In genomic region chr17:11417150-11417549, GRCm38 (mm10) we compare ENCODE assay signal across 25 mouse cellular contexts.
"Had no signal": no experiment of that assay in that cellular context is flagged by ENCODE, and none has a peak within 500 bp of the region (broad histone marks: within the 10 kb centered on the region; RNA-seq: fewer than 3 reads in every experiment).

No protein-coding gene starts in this region.

- H3K27ac ChIP-seq: gastrocnemius, adult 2 months; hindbrain, embryonic 10.5 days; hindbrain, embryonic 12.5 days; hindbrain, embryonic 14.5 days; intestine, embryonic 15.5 days; layer of hippocampus, adult 2 months; left cerebral cortex, adult 2 months; limb, embryonic 10.5 days; limb, embryonic 12.5 days; liver, embryonic 13.5 days; liver, embryonic 15.5 days had no signal

- H3K9me3 ChIP-seq: heart, embryonic 12.5 days; hindbrain, embryonic 10.5 days; hindbrain, embryonic 12.5 days; intestine, embryonic 15.5 days; limb, embryonic 10.5 days; liver, embryonic 13.5 days; liver, embryonic 15.5 days had no signal

- H3K4me1 ChIP-seq: heart, embryonic 12.5 days; intestine, embryonic 15.5 days; limb, embryonic 10.5 days; limb, embryonic 12.5 days; liver, embryonic 15.5 days had no signal

- DNase-seq: gastrocnemius, adult 2 months; gastrocnemius, postnatal 10 days; gastrocnemius, postnatal 25 days; heart, postnatal 10 days; heart, postnatal 4 days; kidney, adult 8-10 months; kidney, postnatal 25 days; kidney, postnatal 4 days; liver; liver, embryonic 13.5 days had no signal

- ATAC-seq: forebrain, embryonic 16.5 days; hindbrain, embryonic 16.5 days; inflammation-experienced regulatory T-cells, adult 6 months; intestine, embryonic 15.5 days; intestine, postnatal 0 days had no signal

- H3K36me3 ChIP-seq: heart, embryonic 12.5 days; hindbrain, embryonic 10.5 days; hindbrain, embryonic 12.5 days; intestine, embryonic 15.5 days; limb, embryonic 10.5 days; limb, embryonic 12.5 days; liver, embryonic 13.5 days; liver, embryonic 15.5 days had no signal

- H3K9ac ChIP-seq: heart, embryonic 12.5 days; hindbrain, embryonic 12.5 days; hindbrain, embryonic 14.5 days; intestine, embryonic 15.5 days; limb, embryonic 12.5 days; liver, embryonic 13.5 days; liver, embryonic 15.5 days had no signal

- H3K27me3 ChIP-seq: heart, embryonic 12.5 days; hindbrain, embryonic 12.5 days; intestine, embryonic 15.5 days; limb, embryonic 12.5 days; liver, embryonic 13.5 days; liver, embryonic 15.5 days had no signal

- H3K4me2 ChIP-seq: heart, embryonic 12.5 days; hindbrain, embryonic 12.5 days; hindbrain, embryonic 14.5 days; intestine, embryonic 15.5 days; limb, embryonic 12.5 days; liver, embryonic 11.5 days; liver, embryonic 13.5 days; liver, embryonic 15.5 days had no signal

- H3K4me3 ChIP-seq: gastrocnemius, adult 2 months; heart, embryonic 12.5 days; hindbrain, embryonic 10.5 days; hindbrain, embryonic 12.5 days; intestine, embryonic 15.5 days; layer of hippocampus, adult 2 months; left cerebral cortex, adult 2 months; limb, embryonic 10.5 days; limb, embryonic 12.5 days; liver, embryonic 13.5 days; liver, embryonic 15.5 days had no signal
